Mouse (Mus musculus) gastrocnemius, adult 8-10 months (tissue): ENCODE measurements around the gene Eml1. TPM values are rescaled to one million over a fixed set of nuclear protein-coding genes. Genes with fewer than 3 reads are reported as not detected.
"Not testable (repeated sequence)": the region's sequence is repeated elsewhere in the genome, so short reads cannot be mapped to it uniquely, and the experiment has no call there.

Experiments
- DNase-seq, 2 experiments: peaks; one replicate each; pipeline ENCODE4 v3.0.0; 2022; ENCODE audit warnings: low spot score in 2 of 2
- total RNA-seq, 4 experiments: library from RNA; stranded (reverse); gene quantifications; 2 replicates each; pipeline ENCODE4 v1.2.4; 2022

The Eml1 gene
- total RNA-seq, 4 experiments from 2014 or later: 92.6 to 123 (median 118) TPM

- no peak for DNase-seq
Observed at GRCm38 (mm10) chr12:108453561-108454044, 82.8 kb downstream of the Eml1 start.

GRCm38 (mm10) chr12:108455004-108455403 is 84.2 kb downstream of the Eml1 start:
- no peak for DNase-seq

- DNase-seq: no peak
Observed at GRCm38 (mm10) chr12:108472898-108473297, 102.1 kb downstream of the Eml1 start.

GRCm38 (mm10) chr12:108474440-108474839 is 103.7 kb downstream of the Eml1 start:
- no peak for DNase-seq

- DNase-seq: no peak
Observed at GRCm38 (mm10) chr12:108478714-108479113, 108.0 kb downstream of the Eml1 start.

GRCm38 (mm10) chr12:108480704-108481365 is 110.1 kb downstream of the Eml1 start:
- no peak for DNase-seq

- DNase-seq: no peak
Observed at GRCm38 (mm10) chr12:108489076-108489475, 118.3 kb downstream of the Eml1 start.

GRCm38 (mm10) chr12:108489741-108490140 is 119.0 kb downstream of the Eml1 start:
- no peak for DNase-seq

- no peak for DNase-seq
Observed at GRCm38 (mm10) chr12:108490336-108490735, 119.6 kb downstream of the Eml1 start.

- DNase-seq: no peak
Observed at GRCm38 (mm10) chr12:108490954-108491353, 120.2 kb downstream of the Eml1 start.

GRCm38 (mm10) chr12:108494011-108494541 is 123.3 kb downstream of the Eml1 start:
- DNase-seq: peak in 1 of 2 experiments; percentile 22

- no peak for DNase-seq
Observed at GRCm38 (mm10) chr12:108495455-108496235, 124.9 kb downstream of the Eml1 start.

- DNase-seq: no peak
Observed at GRCm38 (mm10) chr12:108503064-108503463, 132.3 kb downstream of the Eml1 start.

GRCm38 (mm10) chr12:108503582-108503981 is 132.8 kb downstream of the Eml1 start:
- DNase-seq: no peak

GRCm38 (mm10) chr12:108505846-108506245 is 135.1 kb downstream of the Eml1 start:
- no peak for DNase-seq

GRCm38 (mm10) chr12:108507046-108507445 is 136.3 kb downstream of the Eml1 start:
- not testable (repeated sequence) for DNase-seq

- no peak for DNase-seq
Observed at GRCm38 (mm10) chr12:108510571-108510970, 139.8 kb downstream of the Eml1 start.

- DNase-seq: no peak
Observed at GRCm38 (mm10) chr12:108511009-108511408, 140.3 kb downstream of the Eml1 start.

GRCm38 (mm10) chr12:108515464-108515863 is 144.7 kb downstream of the Eml1 start:
- no peak for DNase-seq

GRCm38 (mm10) chr12:108519374-108519773 is 148.6 kb downstream of the Eml1 start:
- no peak for DNase-seq

- no peak for DNase-seq
Observed at GRCm38 (mm10) chr12:108529214-108529613, 158.5 kb downstream of the Eml1 start.

- DNase-seq: no peak
Observed at GRCm38 (mm10) chr12:108534484-108534883, 163.7 kb downstream of the Eml1 start.
